Mouse (Mus musculus): ENCODE results near the gene Armc12.

DNA sequence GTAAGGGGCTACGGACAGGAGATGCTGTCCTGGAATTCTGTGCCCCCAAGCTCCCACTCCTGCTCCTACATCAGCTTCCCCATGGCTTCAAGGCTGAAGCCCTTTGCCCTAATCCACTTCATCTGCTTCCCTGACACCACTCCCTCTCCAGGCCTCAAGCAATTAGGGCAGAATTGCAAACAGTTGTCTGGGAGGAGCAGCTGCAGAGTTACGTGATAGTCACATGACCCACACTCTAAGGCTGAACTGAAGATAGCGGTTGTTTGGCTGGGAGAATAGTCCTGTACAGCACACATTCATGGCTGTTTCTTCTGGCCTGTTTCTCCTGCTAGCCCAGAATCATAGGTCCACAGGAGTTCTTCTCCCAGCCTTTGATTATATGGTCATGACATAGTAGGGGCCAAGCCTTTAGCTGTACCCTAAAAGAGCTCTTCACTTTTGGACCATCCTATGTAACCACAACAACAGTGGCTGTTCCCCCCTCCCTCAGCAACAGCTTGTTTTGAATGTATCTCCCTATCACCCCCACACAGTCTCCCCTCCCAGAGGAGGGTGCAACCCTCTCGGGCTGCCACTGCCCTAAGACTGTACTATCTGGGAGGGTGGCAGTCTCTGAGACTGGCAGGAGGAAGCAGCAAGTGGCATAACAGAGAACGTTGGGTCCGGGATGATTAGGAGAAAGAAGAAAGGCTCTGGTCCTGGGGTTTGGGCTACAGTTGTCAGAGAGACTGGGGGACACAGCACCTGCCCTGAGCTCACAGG is 26.2 kb downstream of the Armc12 start:
- TF ChIP-seq SMC3 (IDR thresholded peaks at IDR 0.05; ENCODE audit: low read depth, low read length): no peak
- no peak for TF ChIP-seq CTCF (IDR thresholded peaks at IDR 0.05 in 2 of 3, conservative IDR thresholded peaks at IDR 0.05 in 1 of 3; ENCODE audit: control insufficient read depth in 1 of 3, insufficient read depth in 1 of 3, low read depth in 2 of 3, low read length in 3 of 3, poor library complexity in 1 of 3, severe bottlenecking in 1 of 3)
